Mouse (Mus musculus): ENCODE data around the gene Cyp2w1. TPM values are rescaled to one million over a fixed set of nuclear protein-coding genes. Genes with fewer than 3 reads are reported as not detected.

Cyp2w1 gene
- polyA plus RNA-seq (2015; fragmentation: Nextera tagmentation; extraction: Ambion mirVana), result not detected in 2 replicates

GRCm38 (mm10) chr5:139352317-139352716 lies at the start of gene Cyp2w1:
TSS of gene Cyp2w1 (plus strand) at chr5:139352617.
- ATAC-seq, result no peak
- Histone ChIP-seq H3K9me3 (ENCODE audit: control insufficient read depth, low read length) (no peaks in the 10 kb centered on the region), H3K27me3 (replicated peaks; ENCODE audit: control insufficient read depth, insufficient read depth, low read length) (no peaks in the 10 kb centered on the region; the same call in 1 of the 2 replicates), H3K27ac (ENCODE audit: low read depth, low read length) (no peak within 1 kb of the TSS), H3K4me1 (ENCODE audit: control insufficient read depth, insufficient read depth, low read depth, low read length) (no peaks in the 10 kb centered on the region), H3K4me3 (ENCODE audit: low read length) (no peak within 1 kb of the TSS), H3K9ac (ENCODE audit: low read depth, low read length) (no peak within 1 kb of the TSS), H3K4me2 (ENCODE audit: low read length) (no peak within 1 kb of the TSS), H3K36me3 (ENCODE audit: control insufficient read depth, insufficient read depth, low read length) (no peaks in the 10 kb centered on the region)
- 63% methylated on average over 6 of the region's 6 CpGs for WGBS

GRCm38 (mm10) chr5:139303646-139304061 lies 48.8 kb upstream of the Cyp2w1 start:
- Histone ChIP-seq H3K4me1 (ENCODE audit: control insufficient read depth, insufficient read depth, low read depth, low read length) (no peaks in the 10 kb centered on the region), H3K4me3 (ENCODE audit: low read length) (no peak overlapping the region), H3K9ac (ENCODE audit: low read depth, low read length) (no peak overlapping the region), H3K9me3 (ENCODE audit: control insufficient read depth, low read length) (no peaks in the 10 kb centered on the region), H3K4me2 (ENCODE audit: low read length) (no peak overlapping the region), H3K27me3 (replicated peaks; ENCODE audit: control insufficient read depth, insufficient read depth, low read length) (no peaks in the 10 kb centered on the region), H3K36me3 (ENCODE audit: control insufficient read depth, insufficient read depth, low read length) (peaks cover 6% of the 10 kb centered on the region), H3K27ac (ENCODE audit: low read depth, low read length) (no peak overlapping the region)
- no peak for ATAC-seq
- 89% methylated on average over 9 of the region's 9 CpGs for WGBS

GRCm38 (mm10) chr5:139309946-139310345 lies 42.5 kb upstream of the Cyp2w1 start:
- no peak overlapping the region for H3K4me2 ChIP-seq (ENCODE audit: low read length)

GRCm38 (mm10) chr5:139310477-139310876 lies 41.9 kb upstream of the Cyp2w1 start:
- 93% methylated on average over 4 of the region's 4 CpGs for WGBS
- Histone ChIP-seq H3K9ac (ENCODE audit: low read depth, low read length) (no peak overlapping the region), H3K27me3 (replicated peaks; ENCODE audit: control insufficient read depth, insufficient read depth, low read length) (no peaks in the 10 kb centered on the region), H3K27ac (ENCODE audit: low read depth, low read length) (no peak overlapping the region), H3K36me3 (ENCODE audit: control insufficient read depth, insufficient read depth, low read length) (peaks cover 4% of the 10 kb centered on the region), H3K4me2 (ENCODE audit: low read length) (no peak overlapping the region), H3K4me1 (ENCODE audit: control insufficient read depth, insufficient read depth, low read depth, low read length) (no peaks in the 10 kb centered on the region), H3K4me3 (ENCODE audit: low read length) (no peak overlapping the region), H3K9me3 (ENCODE audit: control insufficient read depth, low read length) (no peaks in the 10 kb centered on the region)
- ATAC-seq, result no peak

More at GRCm38 (mm10) chr5:139309946-139310345, 42.5 kb upstream of the Cyp2w1 start:
- no peak overlapping the region for H3K4me3 ChIP-seq (ENCODE audit: low read length)
- peaks cover 4% of the 10 kb centered on the region for H3K36me3 ChIP-seq (ENCODE audit: control insufficient read depth, insufficient read depth, low read length)
- H3K9me3 ChIP-seq (ENCODE audit: control insufficient read depth, low read length), result no peaks in the 10 kb centered on the region
- ATAC-seq, result no peak
- H3K4me1 ChIP-seq (ENCODE audit: control insufficient read depth, insufficient read depth, low read depth, low read length), result no peaks in the 10 kb centered on the region
- no peak overlapping the region for H3K27ac ChIP-seq (ENCODE audit: low read depth, low read length)
- no peaks in the 10 kb centered on the region for H3K27me3 ChIP-seq (replicated peaks; ENCODE audit: control insufficient read depth, insufficient read depth, low read length)
- WGBS, result 79% methylated on average over 3 of the region's 3 CpGs
- no peak overlapping the region for H3K9ac ChIP-seq (ENCODE audit: low read depth, low read length)

- WGBS, result 83% methylated on average over 9 of the region's 9 CpGs
- Histone ChIP-seq H3K4me3 (ENCODE audit: low read length) (no peak overlapping the region), H3K4me2 (ENCODE audit: low read length) (no peak overlapping the region)
These were observed 40.6 kb upstream of the Cyp2w1 start for GRCm38 (mm10) chr5:139311822-139312221.

GRCm38 (mm10) chr5:139313536-139313935 lies 38.9 kb upstream of the Cyp2w1 start:
- no peaks in the 10 kb centered on the region for H3K9me3 ChIP-seq (ENCODE audit: control insufficient read depth, low read length)
- no peak overlapping the region for H3K27ac ChIP-seq (ENCODE audit: low read depth, low read length)
- H3K4me3 ChIP-seq (ENCODE audit: low read length), result no peak overlapping the region
- no peaks in the 10 kb centered on the region; the same call in 1 of the 2 replicates for H3K36me3 ChIP-seq (ENCODE audit: control insufficient read depth, insufficient read depth, low read length)
- no peak for ATAC-seq
- 79% methylated on average over 9 of the region's 9 CpGs for WGBS
- H3K27me3 ChIP-seq (replicated peaks; ENCODE audit: control insufficient read depth, insufficient read depth, low read length), result no peaks in the 10 kb centered on the region
- no peaks in the 10 kb centered on the region for H3K4me1 ChIP-seq (ENCODE audit: control insufficient read depth, insufficient read depth, low read depth, low read length)
- H3K4me2 ChIP-seq (ENCODE audit: low read length), result no peak overlapping the region
- no peak overlapping the region for H3K9ac ChIP-seq (ENCODE audit: low read depth, low read length)

More at GRCm38 (mm10) chr5:139311822-139312221, 40.6 kb upstream of the Cyp2w1 start:
- no peak overlapping the region for H3K27ac ChIP-seq (ENCODE audit: low read depth, low read length)
- H3K27me3 ChIP-seq (replicated peaks; ENCODE audit: control insufficient read depth, insufficient read depth, low read length), result no peaks in the 10 kb centered on the region
- peaks cover under 1% of the 10 kb centered on the region for H3K36me3 ChIP-seq (ENCODE audit: control insufficient read depth, insufficient read depth, low read length)
- no peaks in the 10 kb centered on the region for H3K9me3 ChIP-seq (ENCODE audit: control insufficient read depth, low read length)
- no peak for ATAC-seq
- H3K9ac ChIP-seq (ENCODE audit: low read depth, low read length), result no peak overlapping the region
- no peaks in the 10 kb centered on the region for H3K4me1 ChIP-seq (ENCODE audit: control insufficient read depth, insufficient read depth, low read depth, low read length)

GRCm38 (mm10) chr5:139314941-139315642 lies 37.3 kb upstream of the Cyp2w1 start:
- Histone ChIP-seq H3K27ac (ENCODE audit: low read depth, low read length) (no peak overlapping the region), H3K36me3 (ENCODE audit: control insufficient read depth, insufficient read depth, low read length) (no peaks in the 10 kb centered on the region; the same call in 1 of the 2 replicates), H3K27me3 (replicated peaks; ENCODE audit: control insufficient read depth, insufficient read depth, low read length) (no peaks in the 10 kb centered on the region), H3K4me3 (ENCODE audit: low read length) (no peak overlapping the region), H3K9ac (ENCODE audit: low read depth, low read length) (no peak overlapping the region), H3K4me1 (ENCODE audit: control insufficient read depth, insufficient read depth, low read depth, low read length) (no peaks in the 10 kb centered on the region), H3K9me3 (ENCODE audit: control insufficient read depth, low read length) (no peaks in the 10 kb centered on the region), H3K4me2 (ENCODE audit: low read length) (no peak overlapping the region)
- 88% methylated on average over 12 of the region's 12 CpGs for WGBS
- ATAC-seq, result no peak

GRCm38 (mm10) chr5:139316982-139317675 lies 35.3 kb upstream of the Cyp2w1 start:
- Histone ChIP-seq H3K9ac (ENCODE audit: low read depth, low read length) (no peak overlapping the region), H3K4me2 (ENCODE audit: low read length) (no peak overlapping the region), H3K9me3 (ENCODE audit: control insufficient read depth, low read length) (no peaks in the 10 kb centered on the region), H3K27me3 (replicated peaks; ENCODE audit: control insufficient read depth, insufficient read depth, low read length) (no peaks in the 10 kb centered on the region), H3K27ac (ENCODE audit: low read depth, low read length) (no peak overlapping the region), H3K36me3 (ENCODE audit: control insufficient read depth, insufficient read depth, low read length) (no peaks in the 10 kb centered on the region; the same call in 1 of the 2 replicates), H3K4me3 (ENCODE audit: low read length) (no peak overlapping the region), H3K4me1 (ENCODE audit: control insufficient read depth, insufficient read depth, low read depth, low read length) (no peaks in the 10 kb centered on the region)
- no peak for ATAC-seq
- WGBS, result 78% methylated on average over 6 of the region's 6 CpGs

GRCm38 (mm10) chr5:139317751-139318504 lies 34.5 kb upstream of the Cyp2w1 start:
- Histone ChIP-seq H3K9ac (ENCODE audit: low read depth, low read length) (no peak overlapping the region), H3K27me3 (replicated peaks; ENCODE audit: control insufficient read depth, insufficient read depth, low read length) (no peaks in the 10 kb centered on the region), H3K36me3 (ENCODE audit: control insufficient read depth, insufficient read depth, low read length) (no peaks in the 10 kb centered on the region; the same call in 1 of the 2 replicates), H3K4me1 (ENCODE audit: control insufficient read depth, insufficient read depth, low read depth, low read length) (no peaks in the 10 kb centered on the region), H3K4me3 (ENCODE audit: low read length) (no peak overlapping the region), H3K9me3 (ENCODE audit: control insufficient read depth, low read length) (no peaks in the 10 kb centered on the region), H3K27ac (ENCODE audit: low read depth, low read length) (no peak overlapping the region), H3K4me2 (ENCODE audit: low read length) (no peak overlapping the region)
- 64% methylated on average over 21 of the region's 21 CpGs for whole genome bisulfite sequencing
- no peak for ATAC-seq
